Mouse (Mus musculus): Measurements from ENCODE around the gene Abhd4. TPM values are rescaled to one million over a fixed set of nuclear protein-coding genes. Genes with fewer than 3 reads are reported as not detected.

Gene Abhd4
- polyA plus RNA-seq, 1 experiment from 2014 or later: 45.9 TPM

DNA sequence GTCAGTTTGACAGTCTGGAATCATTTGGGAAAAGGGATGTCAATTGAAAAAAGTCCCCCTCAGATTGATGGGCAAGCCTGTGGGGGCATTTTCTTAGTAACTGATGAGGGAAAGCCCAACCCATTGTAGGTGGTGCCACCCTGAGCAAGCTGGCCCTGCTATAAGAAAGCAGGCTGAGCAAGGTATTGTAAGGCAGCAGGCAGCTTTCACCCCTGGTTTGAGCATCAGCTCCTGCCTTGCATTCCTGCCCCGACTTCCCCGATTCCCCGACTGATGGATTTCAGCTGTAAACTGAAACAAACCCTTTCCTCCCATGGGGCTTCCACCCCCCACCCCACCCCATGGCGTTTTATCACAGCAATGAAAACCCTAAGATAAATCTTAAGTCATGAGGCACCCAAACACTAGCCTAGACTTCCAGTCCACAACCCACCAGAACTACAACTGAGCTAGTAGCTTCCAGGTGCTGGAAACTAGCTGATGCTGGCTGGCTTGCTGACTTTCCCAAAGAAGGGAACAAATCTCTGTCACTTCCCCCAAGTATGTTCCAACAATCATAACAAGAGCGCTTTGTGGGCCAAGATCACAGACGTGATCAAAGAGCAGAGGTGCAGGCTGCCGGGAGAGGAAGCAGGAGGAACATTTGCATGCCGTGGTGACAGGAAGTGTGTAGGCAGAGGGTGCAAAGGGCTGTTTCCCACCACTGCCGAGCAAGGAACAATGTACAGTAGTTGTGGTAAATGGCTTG, 21.0 kb upstream of the Abhd4 start:
- ATAC-seq (replicated peaks): no peak
- Histone ChIP-seq H3K27me3 (replicated peaks) (no peaks in the 10 kb centered on the region), H3K36me3 (replicated peaks) (no peaks in the 10 kb centered on the region), H3K4me3 (no peak overlapping the region), H3K4me2 (no peak overlapping the region), H3K4me1 (peaks cover 32% of the 10 kb centered on the region), H3K9ac (no peak overlapping the region; the same call in 1 of the 2 replicates), H3K27ac (peak overlapping the region; percentile 39; the same call in 1 of the 2 replicates), H3K9me3 (no peaks in the 10 kb centered on the region)
- WGBS: 50% methylated on average over 9 of the region's 9 CpGs

DNA sequence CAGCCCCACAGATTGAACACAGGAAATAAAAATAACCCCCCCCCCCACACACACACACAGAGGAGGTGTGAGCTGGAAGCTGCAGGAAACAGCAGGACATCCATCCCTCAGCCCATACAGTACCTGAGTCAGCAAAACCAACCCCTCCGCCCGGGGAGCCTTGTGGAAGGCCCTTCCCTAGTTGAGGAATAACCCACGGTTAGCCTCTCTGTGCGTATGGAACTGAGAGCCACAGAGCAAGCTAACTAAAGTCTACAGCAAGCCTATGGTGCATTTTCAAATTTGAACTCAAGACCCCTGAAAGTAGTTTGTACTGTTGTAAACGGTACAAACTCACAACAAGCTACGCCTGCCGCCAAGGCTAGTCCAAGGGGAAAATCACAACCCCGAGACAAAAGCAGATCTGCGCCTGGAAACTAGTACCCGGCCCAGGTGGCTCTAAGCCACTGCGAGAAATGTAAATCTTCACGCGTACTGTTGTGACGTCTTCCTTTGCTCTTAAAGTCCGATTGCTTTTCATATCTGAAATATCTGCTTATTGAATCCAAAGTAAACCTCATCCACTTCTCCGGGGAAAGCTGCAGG, 20.3 kb upstream of the Abhd4 start:
- no peaks in the 10 kb centered on the region for H3K9me3 ChIP-seq
- no peaks in the 10 kb centered on the region for H3K27me3 ChIP-seq (replicated peaks)
- peaks cover 26% of the 10 kb centered on the region for H3K4me1 ChIP-seq
- H3K9ac ChIP-seq: no peak overlapping the region; the same call in 1 of the 2 replicates
- H3K27ac ChIP-seq: no peak overlapping the region; the same call in 1 of the 2 replicates
- H3K36me3 ChIP-seq (replicated peaks): no peaks in the 10 kb centered on the region
- WGBS: 72% methylated on average over 16 of the region's 16 CpGs
- H3K4me3 ChIP-seq: no peak overlapping the region
- H3K4me2 ChIP-seq: no peak overlapping the region
- no peak for ATAC-seq (replicated peaks)

DNA sequence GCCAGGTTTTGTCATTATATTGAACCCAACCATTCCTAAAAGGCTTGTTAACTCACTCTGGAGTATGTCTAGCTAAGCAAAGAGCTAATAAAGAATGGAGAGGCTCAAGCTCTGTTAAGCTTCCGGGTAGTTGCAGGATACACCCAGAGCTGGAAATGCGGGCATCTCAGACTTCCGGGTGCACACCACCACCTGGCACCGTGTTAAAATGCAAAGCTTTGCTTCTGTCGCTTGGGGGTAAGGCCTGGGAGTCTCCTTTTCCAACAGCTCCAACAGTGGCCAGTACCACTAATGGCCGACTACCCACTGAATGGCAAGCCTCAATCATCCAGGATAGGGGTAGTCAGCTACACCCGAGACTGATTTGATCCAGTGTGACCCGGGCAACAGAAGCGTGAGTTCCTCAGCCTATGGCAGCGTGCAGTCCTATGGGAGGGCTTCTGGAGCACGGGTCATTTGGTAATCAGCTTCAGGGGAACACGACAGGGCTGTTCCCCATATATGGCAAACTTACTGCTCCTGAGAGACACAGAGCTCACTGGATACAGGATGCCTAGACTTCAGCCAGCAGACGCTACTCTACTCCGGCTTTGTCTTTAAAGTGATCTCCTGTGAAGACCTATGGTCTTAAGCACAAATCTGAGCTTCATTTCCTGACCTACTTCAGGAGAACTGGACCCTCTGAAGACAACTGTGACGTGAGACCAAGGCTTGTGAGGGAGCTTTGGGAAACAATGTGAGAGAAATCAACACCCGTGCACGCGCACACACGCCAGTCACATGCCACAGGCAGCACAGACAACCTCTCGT, 19.6 kb upstream of the Abhd4 start:
- WGBS: 74% methylated on average over 20 of the region's 20 CpGs
- no peak for ATAC-seq (replicated peaks)
- Histone ChIP-seq H3K9me3 (no peaks in the 10 kb centered on the region), H3K36me3 (replicated peaks) (no peaks in the 10 kb centered on the region), H3K4me2 (no peak overlapping the region), H3K4me1 (peaks cover 21% of the 10 kb centered on the region), H3K9ac (no peak overlapping the region), H3K27me3 (replicated peaks) (no peaks in the 10 kb centered on the region), H3K4me3 (no peak overlapping the region), H3K27ac (no peak overlapping the region)

DNA sequence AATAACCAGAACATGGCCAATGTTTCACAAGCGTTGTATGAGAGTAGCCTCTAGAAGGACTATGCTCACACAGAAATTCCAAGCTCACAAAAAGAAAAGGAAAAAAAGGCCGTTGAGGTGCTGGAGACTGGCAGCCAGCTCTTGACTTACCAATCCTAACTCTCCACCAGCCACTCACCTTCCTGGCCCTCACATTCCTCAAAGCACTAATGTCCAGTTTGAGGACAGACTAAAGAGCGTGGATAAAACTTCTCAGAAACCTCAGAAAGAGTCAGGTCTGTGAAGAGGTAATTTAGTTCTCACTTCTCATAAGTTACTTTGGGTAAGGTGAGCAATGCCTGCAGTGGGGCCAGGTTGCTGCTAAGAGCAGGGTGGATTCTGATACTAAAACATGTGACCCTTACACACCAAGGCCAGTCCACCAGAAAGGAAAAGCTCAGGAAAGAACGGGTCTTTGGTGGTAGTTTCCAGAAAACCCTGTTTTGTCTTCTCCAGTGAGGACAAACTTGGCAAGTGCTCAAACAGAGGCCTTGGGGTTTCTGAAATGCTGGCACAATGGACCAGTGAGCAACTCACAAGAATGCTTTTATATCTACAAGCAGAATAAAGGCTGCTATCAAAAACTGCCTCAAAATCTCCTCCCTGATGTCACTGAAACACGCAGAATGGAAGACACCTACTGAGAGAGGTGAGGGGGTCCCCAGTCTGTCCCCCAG, 18.0 kb upstream of the Abhd4 start:
- H3K9ac ChIP-seq: no peak overlapping the region
- no peak for ATAC-seq (replicated peaks)
- H3K27ac ChIP-seq: no peak overlapping the region
- peaks cover 20% of the 10 kb centered on the region for H3K4me1 ChIP-seq
- H3K27me3 ChIP-seq (replicated peaks): no peaks in the 10 kb centered on the region
- WGBS: 82% methylated on average over 5 of the region's 5 CpGs
- no peak overlapping the region for H3K4me3 ChIP-seq
- H3K36me3 ChIP-seq (replicated peaks): peaks cover 5% of the 10 kb centered on the region; the same call in 1 of the 2 replicates
- H3K4me2 ChIP-seq: no peak overlapping the region
- H3K9me3 ChIP-seq: no peaks in the 10 kb centered on the region

DNA sequence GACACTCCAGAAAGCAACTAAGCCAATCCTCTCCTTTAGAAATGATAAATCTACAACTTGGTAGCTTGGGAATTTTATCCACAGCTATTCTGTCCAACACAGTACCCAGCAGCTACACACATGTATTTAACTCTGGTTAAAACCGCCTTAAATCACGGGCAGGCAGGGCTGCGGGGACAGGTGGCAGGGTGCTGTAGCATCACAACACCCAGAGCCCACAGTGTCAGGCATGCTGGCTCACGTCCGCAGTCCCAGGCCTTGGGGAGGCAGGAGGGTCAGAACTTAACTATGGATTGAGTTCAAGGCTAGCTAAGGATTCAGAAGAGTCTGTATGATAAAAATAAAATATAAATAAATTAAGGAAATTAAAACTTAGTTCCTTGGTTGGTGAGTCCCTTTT, 17.1 kb upstream of the Abhd4 start:
- ATAC-seq (replicated peaks): no peak
- no peaks in the 10 kb centered on the region for H3K9me3 ChIP-seq
- H3K9ac ChIP-seq: no peak overlapping the region
- no peak overlapping the region for H3K4me3 ChIP-seq
- no peak overlapping the region for H3K27ac ChIP-seq
- no peak overlapping the region for H3K4me2 ChIP-seq
- H3K27me3 ChIP-seq (replicated peaks): no peaks in the 10 kb centered on the region
- 88% methylated on average over 5 of the region's 5 CpGs for WGBS
- H3K4me1 ChIP-seq: peaks cover 17% of the 10 kb centered on the region
- H3K36me3 ChIP-seq (replicated peaks): peaks cover 14% of the 10 kb centered on the region

DNA sequence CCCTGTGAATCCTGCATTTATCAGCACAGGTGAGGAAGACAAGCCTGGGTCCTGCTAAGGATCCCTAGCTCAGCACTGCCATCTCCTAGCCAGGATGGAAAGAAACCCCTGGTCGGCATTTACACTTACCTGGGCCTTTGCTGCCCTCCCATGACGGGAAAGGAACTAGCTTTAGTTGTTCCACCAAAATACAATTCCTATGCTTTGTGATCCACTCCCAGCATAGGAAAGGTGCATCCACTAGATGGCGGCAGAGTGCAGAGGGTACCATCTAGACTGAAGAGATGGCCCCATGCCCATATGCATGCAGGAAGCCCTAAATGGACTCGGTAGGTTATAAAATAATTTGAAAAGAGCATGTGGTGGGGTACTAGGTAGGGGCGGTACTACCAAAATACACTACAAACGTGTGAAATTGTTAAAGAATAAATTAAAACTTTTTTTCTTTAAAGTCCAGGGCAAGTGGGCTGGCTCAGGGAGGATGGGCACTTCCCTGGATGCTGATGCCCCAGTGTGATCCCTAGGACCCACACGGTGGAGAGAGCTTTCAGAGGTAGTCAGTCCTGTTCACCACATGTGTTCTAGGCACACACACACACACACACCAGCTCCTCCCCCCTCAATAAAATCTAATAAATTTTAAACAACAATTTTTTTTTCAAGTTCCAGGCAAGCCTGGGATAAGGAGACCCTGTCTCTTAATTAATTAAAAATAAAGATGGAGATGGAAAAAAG, 14.8 kb upstream of the Abhd4 start:
- Histone ChIP-seq H3K9ac (no peak overlapping the region), H3K27ac (peak overlapping the region; percentile 25; the same call in 1 of the 2 replicates)
- WGBS: 15% methylated on average over 7 of the region's 7 CpGs

DNA sequence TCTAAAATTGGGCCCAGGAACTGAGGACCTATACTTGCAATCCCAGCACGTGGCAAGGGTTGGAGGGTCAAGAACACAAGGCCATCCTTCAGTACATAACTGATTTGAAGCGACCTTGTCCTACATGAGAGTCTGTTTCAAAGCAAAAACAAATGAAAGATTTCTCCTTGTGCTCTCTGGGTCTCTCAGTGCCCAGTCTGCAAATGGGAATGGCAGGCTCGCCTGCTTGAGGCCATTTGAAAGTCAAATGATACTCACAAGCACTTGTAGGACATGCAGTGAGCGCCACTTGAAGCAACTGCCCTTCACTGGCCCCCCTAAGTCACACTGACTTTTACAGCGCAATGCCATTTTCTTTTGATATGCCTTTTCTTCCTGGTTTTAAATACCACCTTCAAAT, 13.4 kb upstream of the Abhd4 start:
- ATAC-seq (replicated peaks): no peak
- 73% methylated on average over 5 of the region's 5 CpGs for WGBS
- Histone ChIP-seq H3K9ac (no peak overlapping the region), H3K4me2 (no peak overlapping the region), H3K9me3 (no peaks in the 10 kb centered on the region), H3K4me3 (no peak overlapping the region), H3K27me3 (replicated peaks) (no peaks in the 10 kb centered on the region), H3K36me3 (replicated peaks) (peaks cover 16% of the 10 kb centered on the region), H3K27ac (no peak overlapping the region), H3K4me1 (peaks cover 12% of the 10 kb centered on the region; the same call in 1 of the 2 replicates)

More for the DNA sequence above, 14.8 kb upstream of the Abhd4 start:
- peaks cover 16% of the 10 kb centered on the region for H3K36me3 ChIP-seq (replicated peaks)
- H3K27me3 ChIP-seq (replicated peaks): no peaks in the 10 kb centered on the region
- H3K4me2 ChIP-seq: no peak overlapping the region
- H3K4me3 ChIP-seq: no peak overlapping the region
- peak; percentile 36 for ATAC-seq (replicated peaks)
- peaks cover 8% of the 10 kb centered on the region; the same call in 1 of the 2 replicates for H3K4me1 ChIP-seq
- H3K9me3 ChIP-seq: no peaks in the 10 kb centered on the region

DNA sequence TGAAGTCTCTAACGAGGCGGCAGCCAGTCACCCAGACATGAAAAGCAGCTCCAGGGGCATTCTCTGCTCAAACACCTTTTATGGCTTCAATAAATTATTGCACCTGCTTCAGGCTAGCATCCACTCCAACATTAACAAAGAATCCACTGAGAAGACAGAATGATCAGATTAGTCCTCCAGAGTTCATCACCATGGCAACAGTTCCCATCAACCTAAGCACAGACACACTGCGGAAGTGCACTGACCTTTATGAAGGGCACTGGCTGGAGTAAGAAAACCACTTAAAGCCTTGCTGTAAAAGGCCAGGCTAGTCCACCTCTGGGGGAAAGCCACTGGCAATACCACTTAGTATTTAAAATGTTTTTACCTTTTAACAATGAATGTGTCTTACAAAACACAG, 9.8 kb upstream of the Abhd4 start:
- WGBS: 33% methylated on average over 3 of the region's 3 CpGs
- Histone ChIP-seq H3K9me3 (no peaks in the 10 kb centered on the region), H3K4me3 (no peak overlapping the region), H3K4me1 (peaks cover 16% of the 10 kb centered on the region; the same call in 1 of the 2 replicates), H3K4me2 (no peak overlapping the region), H3K36me3 (replicated peaks) (peaks cover 16% of the 10 kb centered on the region), H3K9ac (no peak overlapping the region), H3K27ac (peak overlapping the region; percentile 54), H3K27me3 (replicated peaks) (no peaks in the 10 kb centered on the region)
- peak; percentile 75 for ATAC-seq (replicated peaks)

DNA sequence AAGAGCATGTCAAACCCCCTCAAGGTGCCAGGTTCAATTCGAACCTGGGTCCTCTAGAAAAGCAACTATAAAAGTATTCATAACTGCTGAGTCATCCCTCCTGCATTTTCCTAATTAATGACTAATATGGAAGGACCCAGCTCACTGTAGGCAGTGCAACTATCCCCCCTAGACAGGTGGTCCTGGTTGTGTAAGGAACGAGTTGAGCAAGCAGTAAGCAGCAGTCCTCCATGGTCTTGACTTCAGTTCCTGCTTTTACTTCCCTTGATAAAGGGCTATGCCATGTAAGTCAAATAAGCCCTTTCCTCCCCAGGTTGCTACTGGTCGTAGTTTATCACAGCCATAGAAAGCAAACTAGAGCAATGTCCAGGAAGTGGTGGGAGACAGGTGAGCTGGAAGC, 7.8 kb upstream of the Abhd4 start:
- no peak overlapping the region for H3K9ac ChIP-seq
- peaks cover 36% of the 10 kb centered on the region for H3K4me1 ChIP-seq
- H3K4me3 ChIP-seq: no peak overlapping the region
- no peak overlapping the region for H3K27ac ChIP-seq
- H3K9me3 ChIP-seq: no peaks in the 10 kb centered on the region
- H3K27me3 ChIP-seq (replicated peaks): no peaks in the 10 kb centered on the region
- no peak overlapping the region for H3K4me2 ChIP-seq
- peaks cover 8% of the 10 kb centered on the region for H3K36me3 ChIP-seq (replicated peaks)
- no peak for ATAC-seq (replicated peaks)
- 93% methylated on average over 3 of the region's 3 CpGs for WGBS

DNA sequence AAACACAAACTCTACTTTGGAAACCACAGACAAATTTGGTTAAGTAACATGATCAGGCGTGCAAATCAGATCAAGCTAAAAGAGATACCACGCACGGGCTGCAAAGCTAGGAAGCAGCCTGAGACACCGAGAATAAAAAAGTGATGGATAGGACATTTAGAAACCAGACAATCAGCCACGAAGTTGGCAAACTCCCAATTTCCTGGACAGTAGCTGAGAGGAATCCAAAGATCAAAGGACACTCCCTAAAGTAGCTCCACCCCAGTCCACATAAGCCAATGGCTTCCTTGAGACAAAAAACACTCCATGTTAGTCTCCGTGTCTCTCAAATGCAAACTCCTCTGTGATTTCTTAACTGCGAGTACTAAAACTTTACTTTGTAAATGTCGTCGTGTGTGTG, 4.7 kb upstream of the Abhd4 start:
- Histone ChIP-seq H3K27ac (no peak overlapping the region), H3K4me1 (peaks cover 49% of the 10 kb centered on the region), H3K36me3 (replicated peaks) (no peaks in the 10 kb centered on the region), H3K9me3 (no peaks in the 10 kb centered on the region), H3K9ac (no peak overlapping the region), H3K4me2 (no peak overlapping the region), H3K4me3 (no peak overlapping the region), H3K27me3 (replicated peaks) (no peaks in the 10 kb centered on the region)
- WGBS: 71% methylated on average over 9 of the region's 9 CpGs
- ATAC-seq (replicated peaks): no peak

DNA sequence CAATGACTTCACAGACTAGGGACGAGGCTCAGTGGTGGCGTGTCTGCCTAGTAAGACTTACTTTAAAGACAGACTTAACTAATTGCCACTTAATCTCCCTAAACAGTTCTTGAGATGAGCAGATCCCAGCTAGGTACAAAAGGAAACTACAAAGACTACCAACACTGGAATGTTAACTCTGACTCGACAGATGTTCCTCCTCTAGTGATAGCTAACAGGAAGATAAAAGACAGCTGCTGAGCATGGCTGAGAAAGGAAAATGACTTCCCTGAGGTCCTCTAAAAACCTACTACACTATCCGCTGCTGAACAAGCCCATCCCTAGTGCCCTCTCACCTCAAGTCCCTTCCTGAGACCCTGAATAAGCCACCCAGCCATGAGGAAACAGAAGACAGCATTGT, 3.9 kb upstream of the Abhd4 start:
- H3K4me2 ChIP-seq: no peak overlapping the region
- no peaks in the 10 kb centered on the region for H3K36me3 ChIP-seq (replicated peaks)
- no peaks in the 10 kb centered on the region for H3K9me3 ChIP-seq
- H3K27ac ChIP-seq: no peak overlapping the region
- peaks cover 54% of the 10 kb centered on the region for H3K4me1 ChIP-seq
- no peak overlapping the region; the same call in 1 of the 2 replicates for H3K9ac ChIP-seq
- H3K4me3 ChIP-seq: no peak overlapping the region
- ATAC-seq (replicated peaks): no peak
- 76% methylated on average over 4 of the region's 4 CpGs for WGBS
- no peaks in the 10 kb centered on the region for H3K27me3 ChIP-seq (replicated peaks)
